Mouse (Mus musculus): ENCODE measurements around the gene Jag1.

Jag1 gene

GRCm38 (mm10) chr2:137099211-137099734, 17.2 kb downstream of the Jag1 start:
- no peak for DNase-seq

- no peak for DNase-seq
Observed at GRCm38 (mm10) chr2:137098269-137099035, 18.0 kb downstream of the Jag1 start.

GRCm38 (mm10) chr2:137096981-137097460, 19.4 kb downstream of the Jag1 start:
- DNase-seq: peak; percentile 92

- DNase-seq: no peak
Observed at GRCm38 (mm10) chr2:137094301-137094700, 22.1 kb downstream of the Jag1 start.

GRCm38 (mm10) chr2:137093298-137093630, 23.2 kb downstream of the Jag1 start:
- no peak for DNase-seq

- no peak for DNase-seq
Observed at GRCm38 (mm10) chr2:137092523-137093297, 23.7 kb downstream of the Jag1 start.

- peak; percentile 83 for DNase-seq
Observed at GRCm38 (mm10) chr2:137091766-137092522, 24.5 kb downstream of the Jag1 start.

GRCm38 (mm10) chr2:137087705-137088104, 28.7 kb downstream of the Jag1 start:
- DNase-seq: no peak

- peak; percentile 83 for DNase-seq
Observed at GRCm38 (mm10) chr2:137086621-137087395, 29.6 kb downstream of the Jag1 start.

GRCm38 (mm10) chr2:137085257-137085656, 31.2 kb downstream of the Jag1 start:
- DNase-seq: peak; percentile 98

- peak; percentile 96 for DNase-seq
Observed at GRCm38 (mm10) chr2:137082896-137083620, 33.4 kb downstream of the Jag1 start.

- no peak for DNase-seq
Observed at GRCm38 (mm10) chr2:137081001-137081400, 35.4 kb downstream of the Jag1 start.

- peak; percentile 96 for DNase-seq
Observed at GRCm38 (mm10) chr2:137080468-137080867, 36.0 kb downstream of the Jag1 start.

GRCm38 (mm10) chr2:137079721-137080320, 36.6 kb downstream of the Jag1 start:
- DNase-seq: peak; percentile 91

GRCm38 (mm10) chr2:137078771-137079170, 37.7 kb downstream of the Jag1 start:
- peak; percentile 93 for DNase-seq

GRCm38 (mm10) chr2:137074313-137074620, 42.2 kb downstream of the Jag1 start:
- no peak for DNase-seq

GRCm38 (mm10) chr2:137073473-137074312, 42.8 kb downstream of the Jag1 start:
- peak; percentile 88 for DNase-seq

- peak; percentile 98 for DNase-seq
Observed at GRCm38 (mm10) chr2:137067479-137068110, 48.8 kb downstream of the Jag1 start.

- no peak for DNase-seq
Observed at GRCm38 (mm10) chr2:137064513-137064912, 51.9 kb downstream of the Jag1 start.

- no peak for DNase-seq
Observed at GRCm38 (mm10) chr2:137063829-137064228, 52.6 kb downstream of the Jag1 start.

Data from heart, adult 11 months (tissue).